Mouse (Mus musculus) cortical plate, adult 2 months (tissue): ENCODE measurements around the gene Ccser1. TPM values are rescaled to one million over a fixed set of nuclear protein-coding genes. Genes with fewer than 3 reads are reported as not detected.

Experiments
- H3K27ac ChIP-seq: fragments of 200-500 bp; 2 replicates; pipeline ENCODE4 v1.5.1; 2012; ENCODE audit warnings: low read length, control low read depth, inconsistent platforms; ENCODE audit not compliant: insufficient read depth
- H3K4me1 ChIP-seq: fragments of 200-500 bp; 2 replicates; pipeline ENCODE4 v1.6.1; 2011; ENCODE audit warnings: low read length; ENCODE audit not compliant: control insufficient read depth, insufficient read depth
- H3K4me3 ChIP-seq: fragments of 200-500 bp; 2 replicates; pipeline ENCODE4 v1.5.1; 2011; ENCODE audit warnings: mild to moderate bottlenecking, low read length, control low read depth; ENCODE audit not compliant: insufficient read depth
- CTCF ChIP-seq: fragments of 200-500 bp; IDR thresholded peaks from 2 replicates; pipeline ENCODE4 v1.5.1; 2011; ENCODE audit warnings: mild to moderate bottlenecking, control low read depth, low read length; ENCODE audit not compliant: insufficient read depth; ENCODE audit errors: extremely low read depth
- POLR2A ChIP-seq: fragments of 200-500 bp; IDR thresholded peaks from 2 replicates; pipeline ENCODE4 v1.6.1; 2011; ENCODE audit warnings: mild to moderate bottlenecking, low read length, control low read depth; ENCODE audit not compliant: insufficient read depth; ENCODE audit errors: extremely low read depth
- polyA plus RNA-seq: library from polyadenylated mRNA; depleted of rRNA; stranded (reverse); fragments of >200 nt; gene quantifications from 2 replicates; pipeline ENCODE4 v1.2.3, GENCODE M21; 2012

Ccser1 gene
- polyA plus RNA-seq, 1 experiment: 11.7 TPM

DNA sequence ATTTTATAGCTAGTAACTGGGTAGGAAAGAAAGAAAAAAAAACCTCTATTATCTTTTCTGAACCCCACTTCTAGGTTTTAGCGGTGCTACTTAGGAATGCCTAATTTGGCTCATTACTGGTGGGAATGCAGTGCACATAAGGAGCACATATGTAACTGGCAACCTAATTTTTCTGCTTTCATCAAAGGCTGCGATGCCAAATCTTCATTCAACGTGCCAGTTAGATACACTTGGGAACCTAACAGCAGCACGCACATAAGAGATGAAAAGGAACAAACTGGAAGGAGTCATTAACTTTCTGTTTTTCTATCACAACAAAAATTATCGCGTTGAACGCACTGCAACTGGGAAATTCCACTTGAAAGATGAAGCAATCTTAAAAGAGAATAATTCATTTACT is 2.6 kb upstream of the Ccser1 start:
- Histone ChIP-seq H3K4me1 (no peaks in the 10 kb centered on the region), H3K4me3 (no peak overlapping the region), H3K27ac (no peak overlapping the region)
- TF ChIP-seq POLR2A (no peak), CTCF (no peak)

DNA sequence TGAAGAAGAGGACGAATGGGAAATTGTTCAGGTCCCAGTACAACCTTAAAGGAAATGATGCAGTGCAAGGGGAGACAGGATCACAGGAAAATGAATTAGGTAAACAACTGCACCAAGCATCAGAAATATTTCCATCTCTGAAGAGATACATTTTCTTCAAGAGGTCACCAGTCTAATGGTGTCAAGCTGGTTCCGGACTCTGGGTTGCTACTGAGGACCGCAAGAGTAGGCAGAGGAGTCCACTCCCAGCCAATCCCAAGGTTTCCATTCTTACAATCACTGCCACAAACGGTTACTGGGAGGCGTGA is 529 bp upstream of the Ccser1 start:
- H3K4me3 ChIP-seq: peak overlapping the region; percentile 57
- TF ChIP-seq CTCF (no peak), POLR2A (no peak)
- H3K27ac ChIP-seq: no peak overlapping the region
- H3K4me1 ChIP-seq: no peaks in the 10 kb centered on the region

DNA sequence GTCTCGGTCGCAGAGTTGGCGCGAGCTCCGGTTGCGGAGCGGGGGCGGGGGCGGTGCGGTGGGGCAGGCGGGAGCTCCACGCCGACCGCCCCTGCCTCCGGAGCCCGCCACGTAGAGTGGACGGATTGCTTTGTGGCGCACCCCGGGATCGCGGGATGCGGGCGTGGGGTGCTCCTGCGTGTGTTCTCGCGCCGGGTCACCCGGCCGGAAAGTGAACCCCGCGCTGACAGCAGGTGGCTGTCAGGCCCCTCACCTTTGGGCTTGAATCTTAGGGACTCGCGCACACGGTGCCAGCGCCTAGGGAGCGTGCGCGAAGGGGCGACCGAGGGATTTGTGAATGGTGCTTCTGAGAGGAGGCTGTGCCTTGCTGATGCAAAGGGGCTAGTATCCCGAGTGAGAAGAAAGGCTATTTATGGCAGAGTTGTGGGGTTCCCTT is 650 bp downstream of the Ccser1 start:
- Histone ChIP-seq H3K4me1 (no peaks in the 10 kb centered on the region), H3K27ac (no peak overlapping the region), H3K4me3 (peak overlapping the region; percentile 57)
- no peak for TF ChIP-seq CTCF
- TF ChIP-seq POLR2A: 0 out of 2 replicates have a peak, but pooled peaks have one; percentile 26

DNA sequence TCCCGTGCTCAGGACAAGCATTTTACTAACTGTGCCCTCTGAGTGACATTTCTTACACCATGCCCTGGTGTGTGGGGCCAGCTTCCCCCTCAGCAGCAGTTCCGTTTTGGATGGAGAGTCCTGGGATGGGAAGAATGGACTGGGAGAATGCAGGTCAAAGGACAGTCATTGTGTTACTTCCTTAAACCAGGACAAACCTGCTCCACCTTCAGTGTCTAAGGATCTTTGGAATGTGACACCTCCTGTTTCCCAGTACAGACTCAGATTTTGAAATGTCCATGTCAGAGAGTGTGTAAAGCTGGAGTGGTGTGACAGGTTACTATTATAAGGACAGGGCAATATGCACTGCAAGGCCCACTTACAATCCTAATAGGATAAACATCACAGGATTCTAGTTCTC is 8.9 kb downstream of the Ccser1 start:
- Histone ChIP-seq H3K4me3 (no peak overlapping the region), H3K4me1 (no peaks in the 10 kb centered on the region; the same call in 1 of the 2 replicates), H3K27ac (no peak overlapping the region)
- TF ChIP-seq CTCF (no peak), POLR2A (no peak)

DNA sequence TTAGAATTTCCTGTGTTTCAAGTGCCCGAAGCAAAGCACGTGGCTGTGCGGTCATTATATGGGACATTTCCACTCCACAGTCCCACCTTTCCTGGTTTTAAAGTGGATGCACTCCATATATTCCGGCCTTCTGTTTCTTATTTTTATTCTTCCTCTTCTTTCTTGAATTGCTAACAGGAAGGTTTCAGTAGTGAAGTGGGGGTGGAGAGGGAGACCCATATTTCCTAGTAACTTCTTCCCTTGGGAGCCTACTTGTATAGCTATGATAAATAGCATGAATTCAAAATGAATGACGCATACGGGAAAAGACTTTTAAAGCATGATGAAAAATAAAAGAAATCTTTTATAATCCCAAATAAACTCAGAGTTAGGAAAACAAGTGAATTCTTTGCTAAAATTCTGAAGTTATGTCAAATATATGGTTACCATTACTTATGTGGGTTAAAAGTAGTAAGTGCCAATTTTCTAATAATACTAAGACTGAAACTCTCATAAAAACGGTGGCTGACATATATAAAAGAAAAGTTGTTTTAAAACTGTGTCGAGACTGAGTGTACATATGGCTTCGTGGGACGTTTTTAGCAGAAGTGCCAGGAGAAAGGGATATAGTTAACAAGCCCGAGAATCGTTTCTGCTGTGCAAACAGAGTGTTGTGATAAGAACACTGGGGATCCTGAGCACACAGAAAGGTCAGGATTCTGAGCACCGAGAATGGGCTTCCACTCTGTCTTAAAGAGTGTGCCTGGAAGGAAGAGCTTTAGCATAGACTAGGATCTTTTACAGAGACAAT is 11.7 kb downstream of the Ccser1 start:
- TF ChIP-seq POLR2A (no peak), CTCF (no peak)
- no peaks in the 10 kb centered on the region; the same call in 1 of the 2 replicates for H3K4me1 ChIP-seq
- H3K27ac ChIP-seq: no peak overlapping the region
- no peak overlapping the region for H3K4me3 ChIP-seq

DNA sequence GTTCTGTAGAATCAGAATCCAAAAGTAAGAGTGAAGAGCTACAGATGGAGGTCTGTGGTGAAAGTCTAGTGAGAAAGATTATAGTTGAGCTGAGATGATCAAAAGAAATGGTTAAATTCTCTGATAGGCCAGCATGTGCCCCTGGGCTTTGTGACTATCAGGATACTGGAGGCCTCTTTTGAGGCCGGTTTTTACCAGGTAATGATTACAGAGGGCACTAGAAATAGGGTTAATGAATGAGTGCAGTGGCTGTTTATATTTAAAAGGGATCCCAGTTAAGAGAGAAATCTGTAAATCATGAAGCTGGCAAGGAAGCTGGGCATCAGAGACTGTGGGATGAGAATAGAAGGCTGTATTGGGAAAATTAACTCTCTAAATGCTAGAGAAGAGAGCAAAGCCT is 23.2 kb downstream of the Ccser1 start:
- Histone ChIP-seq H3K4me1 (no peaks in the 10 kb centered on the region), H3K27ac (no peak overlapping the region), H3K4me3 (no peak overlapping the region)
- TF ChIP-seq CTCF (no peak), POLR2A (no peak)

DNA sequence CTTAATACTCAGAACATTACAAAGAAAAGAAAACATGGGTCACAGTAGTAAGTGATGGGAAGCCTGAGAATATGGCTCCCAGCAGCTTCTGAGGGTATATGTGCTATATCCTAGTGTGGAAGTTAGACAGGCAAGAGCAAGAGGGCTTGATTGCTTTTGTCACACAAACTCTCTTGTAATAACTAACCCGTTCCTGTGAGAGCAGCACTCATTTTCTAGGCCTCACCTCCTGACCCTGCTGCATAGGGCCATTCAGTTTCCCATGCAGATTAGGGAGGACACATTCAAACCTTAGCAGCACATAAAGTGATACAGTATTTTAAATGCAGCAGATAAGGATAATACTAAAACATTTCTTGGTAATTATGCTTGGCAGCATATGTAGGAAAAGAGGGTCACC is 25.9 kb downstream of the Ccser1 start:
- H3K27ac ChIP-seq: no peak overlapping the region
- H3K4me3 ChIP-seq: no peak overlapping the region
- TF ChIP-seq POLR2A (no peak), CTCF (no peak)
- H3K4me1 ChIP-seq: no peaks in the 10 kb centered on the region

DNA sequence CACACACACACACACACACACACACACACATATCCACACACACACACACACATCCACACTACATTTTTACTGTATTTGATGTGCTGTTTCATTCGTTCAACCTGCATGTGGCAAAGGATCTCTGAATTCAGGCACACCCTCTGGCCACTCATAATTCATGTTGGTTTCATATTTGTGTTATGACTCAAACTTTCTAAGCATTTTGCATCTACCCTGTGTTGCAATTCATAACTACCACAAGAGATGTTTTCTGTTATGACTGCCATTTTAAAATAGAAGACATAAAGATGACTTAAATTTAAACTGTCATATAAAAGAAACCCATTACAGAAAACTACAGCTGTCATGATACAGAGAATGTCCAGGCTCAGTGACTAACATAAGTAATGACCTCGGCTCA is 26.5 kb downstream of the Ccser1 start:
- Histone ChIP-seq H3K27ac (no peak overlapping the region), H3K4me1 (no peaks in the 10 kb centered on the region)
- TF ChIP-seq POLR2A (no peak), CTCF (no peak)

DNA sequence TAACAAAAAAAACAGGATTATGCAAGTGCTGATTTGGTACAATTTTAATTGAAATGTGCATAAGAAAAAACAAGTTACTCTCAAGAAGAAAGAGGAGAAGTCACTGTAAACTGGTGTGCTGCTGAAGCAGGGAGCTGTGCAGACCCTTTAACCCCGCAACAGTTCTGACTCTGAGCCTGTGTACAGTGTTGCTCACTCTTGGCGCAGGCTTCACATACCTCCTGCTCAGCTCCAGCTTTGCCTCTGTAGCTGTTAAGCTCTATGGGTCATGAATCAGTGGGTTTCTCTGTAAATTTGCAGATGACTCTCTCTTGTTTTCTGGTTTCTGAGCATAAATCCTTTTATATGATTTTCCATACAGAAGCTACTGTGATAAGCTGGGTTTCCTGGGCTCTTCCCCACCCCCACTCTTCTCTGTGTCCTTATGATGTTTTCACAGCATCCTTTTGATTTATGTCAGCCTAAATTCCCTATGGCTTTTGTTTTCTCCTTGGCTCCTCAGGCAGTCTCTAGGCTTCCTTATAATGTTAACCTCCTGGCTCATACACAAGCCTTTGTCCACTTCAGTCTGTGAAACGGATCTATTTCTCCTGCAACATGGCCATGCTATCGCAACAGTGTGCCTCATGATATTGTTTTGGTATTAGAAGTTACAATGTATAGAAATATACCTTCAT is 30.1 kb downstream of the Ccser1 start:
- no peak overlapping the region for H3K4me3 ChIP-seq
- H3K4me1 ChIP-seq: no peaks in the 10 kb centered on the region
- H3K27ac ChIP-seq: no peak overlapping the region
- TF ChIP-seq CTCF (no peak), POLR2A (no peak)

More for the DNA sequence above, 26.5 kb downstream of the Ccser1 start:
- H3K4me3 ChIP-seq: no peak overlapping the region

DNA sequence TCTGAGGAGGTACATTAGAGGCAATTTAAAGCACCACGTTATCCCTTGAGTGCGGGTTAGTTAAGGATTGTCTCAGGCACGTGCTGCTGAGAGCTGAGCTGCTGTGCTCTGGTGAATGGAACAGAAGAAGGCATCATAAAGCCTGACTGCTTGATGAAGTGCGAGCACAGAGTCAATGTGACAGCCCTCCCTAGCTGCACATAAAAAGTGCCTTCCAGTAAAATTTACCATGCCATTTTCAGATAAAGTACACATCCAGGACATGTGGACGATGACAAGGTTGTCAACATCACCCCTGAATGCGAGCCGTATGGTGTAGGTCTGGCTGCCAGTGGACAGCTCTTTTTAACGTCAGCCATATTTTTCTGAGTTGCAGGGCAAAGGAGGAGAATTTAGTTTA is 35.6 kb downstream of the Ccser1 start:
- Histone ChIP-seq H3K4me1 (no peaks in the 10 kb centered on the region; the same call in 1 of the 2 replicates), H3K27ac (no peak overlapping the region), H3K4me3 (no peak overlapping the region)
- no peak for TF ChIP-seq CTCF
- no peak for TF ChIP-seq POLR2A
